Mouse (Mus musculus) forebrain, embryonic 13.5 days (tissue): ENCODE results near the gene Zar1. TPM values are rescaled to one million over a fixed set of nuclear protein-coding genes. Genes with fewer than 3 reads are reported as not detected.
"Not testable (repeated sequence)": the region's sequence is repeated elsewhere in the genome, so short reads cannot be mapped to it uniquely, and the experiment has no call there.

ENCODE experiments used
- ATAC-seq: fragments of 200-750 bp; cut with Nextera tagmentation; 2 replicates; pipeline ENCODE4 v1.8.0; 2017
- H3K27ac ChIP-seq: fragments of 300-500 bp; sonication (generic); 2 replicates; pipeline ENCODE4 v1.5.1; 2015; ENCODE audit warnings: inconsistent platforms, mild to moderate bottlenecking, moderate library complexity
- H3K27me3 ChIP-seq: fragments of 300-500 bp; sonication (generic); 2 replicates; pipeline ENCODE4 v1.6.1; 2015; ENCODE audit warnings: mild to moderate bottlenecking, inconsistent platforms
- H3K36me3 ChIP-seq: fragments of 300-500 bp; sonication (generic); 2 replicates; pipeline ENCODE4 v1.6.1; 2015; ENCODE audit warnings: mild to moderate bottlenecking, inconsistent platforms; ENCODE audit not compliant: poor library complexity, severe bottlenecking
- H3K4me1 ChIP-seq: fragments of 300-500 bp; sonication (generic); 2 replicates; pipeline ENCODE4 v1.6.1; 2015; ENCODE audit warnings: inconsistent platforms
- H3K4me2 ChIP-seq: fragments of 300-500 bp; sonication (generic); 2 replicates; pipeline ENCODE4 v1.6.1; 2015; ENCODE audit warnings: inconsistent platforms, mild to moderate bottlenecking, moderate library complexity
- H3K4me3 ChIP-seq: fragments of 300-500 bp; sonication (generic); 2 replicates; pipeline ENCODE4 v1.5.1; 2015; ENCODE audit warnings: mild to moderate bottlenecking, inconsistent platforms
- H3K9ac ChIP-seq: fragments of 300-500 bp; sonication (generic); 2 replicates; pipeline ENCODE4 v1.6.1; 2015; ENCODE audit warnings: mild to moderate bottlenecking, inconsistent platforms
- H3K9me3 ChIP-seq: fragments of 300-500 bp; sonication (generic); replicated peaks from 2 replicates; pipeline ENCODE4 v1.6.1; 2016; ENCODE audit warnings: inconsistent platforms
- WGBS: fragments of 180-500 bp; shearing (Covaris S2); methylation state at CpG from one replicate; pipeline ENCODE4 v1.1.7; 2015; 5-methylcytosine and 5-hydroxymethylcytosine counted together
- polyA plus RNA-seq: library from polyadenylated mRNA; unstranded; fragments of >200 nt; fragmentation: Nextera tagmentation; extraction: Ambion mirVana; gene quantifications from 2 replicates; pipeline ENCODE4 v1.2.1, GENCODE M21; 2015

Zar1 gene
- 0.63 and 1.1 TPM in 2 replicates for polyA plus RNA-seq

- Histone ChIP-seq H3K27me3 (peaks cover 16% of the 10 kb centered on the region; the same call in 1 of the 2 replicates), H3K9ac (peak within 1 kb of the TSS; percentile 63), H3K4me2 (peak within 1 kb of the TSS; percentile 69), H3K4me3 (peak within 1 kb of the TSS; percentile 46)
- H3K27ac ChIP-seq, H3K9me3 ChIP-seq, H3K4me1 ChIP-seq, H3K36me3 ChIP-seq: not testable (repeated sequence)
- WGBS = 6% methylated on average over 17 of the region's 21 CpGs
- ATAC-seq = peak; percentile 73; the same call in 1 of the 2 replicates
These were observed at the start of gene Zar1 for GRCm38 (mm10) chr5:72580970-72581332. Gene Zar1 (minus strand): TSS chr5:72581254.

DNA sequence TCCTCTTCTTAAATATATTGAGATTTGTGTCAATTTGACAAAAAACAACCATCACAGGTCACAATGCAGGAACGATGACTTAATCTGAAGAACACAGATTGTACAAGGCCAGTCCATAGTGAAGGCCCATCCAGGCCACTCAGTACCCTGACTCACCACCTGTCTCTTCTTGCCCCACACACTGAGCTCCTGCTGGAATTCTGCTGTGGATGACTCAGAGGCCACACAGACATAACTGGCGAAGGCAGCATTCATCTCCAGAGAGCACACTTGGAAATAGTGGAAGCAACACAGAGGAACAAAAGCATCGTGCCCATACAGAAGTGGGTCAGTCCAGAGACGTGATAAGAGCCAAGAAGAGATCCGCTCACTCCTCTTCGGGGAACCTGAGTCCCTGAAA is 49.0 kb upstream of the Zar1 start:
- H3K36me3 ChIP-seq = no peaks in the 10 kb centered on the region
- no peaks in the 10 kb centered on the region for H3K9me3 ChIP-seq
- 90% methylated on average over 6 of the region's 6 CpGs for WGBS
- no peak overlapping the region for H3K4me3 ChIP-seq
- no peaks in the 10 kb centered on the region for H3K27me3 ChIP-seq
- ATAC-seq = no peak
- H3K4me2 ChIP-seq = no peak overlapping the region
- H3K9ac ChIP-seq = no peak overlapping the region
- no peak overlapping the region for H3K27ac ChIP-seq
- no peaks in the 10 kb centered on the region for H3K4me1 ChIP-seq

DNA sequence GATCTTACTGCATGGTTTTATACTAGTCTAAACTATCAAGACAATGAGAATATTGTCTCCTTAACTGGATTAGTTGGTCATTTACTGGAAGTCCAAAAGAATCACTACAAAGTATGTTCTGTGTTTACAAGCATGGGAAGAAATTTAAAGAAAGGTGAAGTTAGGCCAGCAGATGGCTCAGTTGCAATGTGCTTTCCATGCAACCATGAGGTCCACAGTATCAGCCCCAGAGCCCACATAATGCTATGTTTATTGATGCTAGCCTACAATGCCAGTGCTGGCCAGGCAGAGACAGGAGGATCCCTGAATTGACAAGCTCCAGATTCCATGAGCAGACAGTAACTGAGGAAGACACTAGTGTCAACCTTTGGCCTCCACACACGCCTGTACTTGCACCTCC is 40.0 kb upstream of the Zar1 start:
- no peak overlapping the region for H3K4me3 ChIP-seq
- H3K27me3 ChIP-seq = no peaks in the 10 kb centered on the region
- no peaks in the 10 kb centered on the region for H3K4me1 ChIP-seq
- no peak overlapping the region for H3K27ac ChIP-seq
- H3K4me2 ChIP-seq = no peak overlapping the region
- no peak for ATAC-seq
- H3K36me3 ChIP-seq = no peaks in the 10 kb centered on the region
- 91% methylated on average over 1 of the region's 1 CpGs for WGBS
- H3K9ac ChIP-seq = no peak overlapping the region
- H3K9me3 ChIP-seq = no peaks in the 10 kb centered on the region

DNA sequence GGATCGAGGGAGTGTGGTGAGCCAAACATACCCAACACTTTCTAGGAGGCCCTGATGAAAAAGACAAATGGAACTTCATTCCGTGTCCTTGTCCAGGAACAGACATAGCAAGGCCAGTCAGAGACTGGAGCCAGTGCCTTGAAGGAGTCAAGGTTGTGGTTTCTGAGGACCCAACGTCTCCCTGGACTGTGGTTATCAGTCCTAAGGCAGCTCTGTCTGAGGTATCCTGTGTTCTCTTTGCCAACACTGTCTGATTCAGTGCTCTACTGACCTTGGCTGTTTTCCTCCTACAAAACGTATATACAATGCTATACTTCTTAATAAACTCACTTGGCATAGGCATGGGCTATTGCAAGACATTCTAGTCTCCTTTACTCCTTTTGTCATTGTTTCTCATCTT is 36.4 kb upstream of the Zar1 start:
- Histone ChIP-seq H3K27ac (no peak overlapping the region), H3K4me3 (no peak overlapping the region), H3K36me3 (no peaks in the 10 kb centered on the region), H3K27me3 (no peaks in the 10 kb centered on the region), H3K9me3 (no peaks in the 10 kb centered on the region), H3K4me1 (no peaks in the 10 kb centered on the region), H3K4me2 (no peak overlapping the region), H3K9ac (no peak overlapping the region)
- no peak for ATAC-seq
- 87% methylated on average over 4 of the region's 4 CpGs for WGBS

- Histone ChIP-seq H3K4me1 (no peaks in the 10 kb centered on the region), H3K4me3 (no peak overlapping the region), H3K9me3 (no peaks in the 10 kb centered on the region), H3K9ac (no peak overlapping the region), H3K27ac (no peak overlapping the region), H3K27me3 (no peaks in the 10 kb centered on the region), H3K36me3 (no peaks in the 10 kb centered on the region), H3K4me2 (no peak overlapping the region)
- no peak for ATAC-seq
- 88% methylated on average over 4 of the region's 4 CpGs for WGBS
These were observed 22.1 kb upstream of the Zar1 start for GRCm38 (mm10) chr5:72603138-72603537.

GRCm38 (mm10) chr5:72601006-72601405 is 20.0 kb upstream of the Zar1 start:
- Histone ChIP-seq H3K9me3 (no peaks in the 10 kb centered on the region), H3K27ac (no peak overlapping the region), H3K9ac (no peak overlapping the region), H3K27me3 (no peaks in the 10 kb centered on the region), H3K4me3 (no peak overlapping the region), H3K36me3 (no peaks in the 10 kb centered on the region), H3K4me1 (no peaks in the 10 kb centered on the region), H3K4me2 (no peak overlapping the region)
- whole genome bisulfite sequencing = 7% methylated on average over 5 of the region's 5 CpGs
- peak; percentile 65 for ATAC-seq

DNA sequence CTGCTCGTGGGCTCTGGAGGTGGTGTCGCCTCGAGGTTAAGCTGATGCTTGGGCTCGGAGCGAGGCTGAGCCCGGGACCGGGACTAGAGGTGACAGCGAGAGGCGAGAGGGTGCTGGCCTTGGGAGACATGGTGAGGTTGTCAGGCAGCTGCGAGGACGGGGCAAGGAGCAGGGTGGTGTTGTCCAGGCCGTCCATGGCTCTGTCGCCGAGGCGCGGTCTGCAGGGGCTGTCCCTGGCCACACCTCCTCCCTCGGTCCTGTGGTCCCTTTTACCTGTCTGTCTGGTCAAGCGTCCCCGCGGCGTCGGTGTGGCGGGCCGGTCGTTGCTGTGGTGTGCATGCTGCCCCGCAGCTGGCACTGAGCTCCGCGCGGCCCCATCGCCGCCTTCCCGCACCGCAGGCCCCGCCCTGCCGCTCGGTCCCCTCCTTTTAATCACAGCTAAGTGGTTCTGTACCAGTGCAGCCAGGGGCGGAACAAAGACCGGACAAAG is 6.2 kb upstream of the Zar1 start, which contains the start of gene Gm5868:
TSS of gene Gm5868 (minus strand) at position 360 of the 490 bp plus-strand sequence.
- H3K4me3 ChIP-seq = peak within 1 kb of the TSS; percentile 40
- no peaks in the 10 kb centered on the region for H3K36me3 ChIP-seq
- H3K4me2 ChIP-seq = peak within 1 kb of the TSS; percentile 66
- H3K27ac ChIP-seq = no peak within 1 kb of the TSS
- ATAC-seq = peak; percentile 89
- 1% methylated on average over 36 of the region's 38 CpGs for WGBS
- no peaks in the 10 kb centered on the region for H3K9me3 ChIP-seq
- peaks cover 12% of the 10 kb centered on the region for H3K27me3 ChIP-seq
- H3K9ac ChIP-seq = peak within 1 kb of the TSS; percentile 50
- H3K4me1 ChIP-seq = peaks cover 8% of the 10 kb centered on the region; the same call in 1 of the 2 replicates

DNA sequence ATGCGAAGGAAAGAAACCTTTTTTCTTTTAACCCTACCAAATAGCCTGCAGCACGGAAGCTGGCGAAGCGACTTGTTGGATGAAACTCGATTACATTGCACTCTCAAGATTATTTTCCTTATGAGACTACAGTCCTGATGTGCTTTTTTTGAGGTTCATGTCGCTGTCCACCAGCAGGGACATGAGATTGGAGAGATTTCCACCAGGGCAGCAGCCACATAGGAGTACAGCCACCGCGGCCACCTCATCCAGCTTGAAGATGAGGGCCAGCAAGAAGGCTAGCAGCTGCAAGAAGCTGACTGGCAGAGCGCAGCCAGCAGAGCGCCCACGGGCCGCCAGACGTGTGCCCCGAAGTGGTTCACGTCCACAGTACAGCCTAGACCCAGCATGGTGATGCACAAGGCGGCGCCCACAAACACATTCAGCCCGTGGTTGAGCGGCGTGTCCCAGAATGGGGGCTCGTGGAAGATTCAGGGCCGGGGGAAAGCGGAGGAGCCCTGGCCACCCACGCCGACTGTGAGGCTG is 5.7 kb upstream of the Zar1 start:
- H3K9me3 ChIP-seq, H3K27ac ChIP-seq, H3K4me1 ChIP-seq, H3K36me3 ChIP-seq: not testable (repeated sequence)
- H3K4me3 ChIP-seq = peak overlapping the region; percentile 40
- ATAC-seq = peak; percentile 64
- peaks cover 12% of the 10 kb centered on the region for H3K27me3 ChIP-seq
- WGBS = 45% methylated on average over 25 of the region's 25 CpGs
- H3K9ac ChIP-seq = peak overlapping the region; percentile 50
- peak overlapping the region; percentile 66 for H3K4me2 ChIP-seq

- not testable (repeated sequence) for ATAC-seq, H3K9me3 ChIP-seq, H3K4me2 ChIP-seq, H3K4me1 ChIP-seq, H3K9ac ChIP-seq, H3K4me3 ChIP-seq, H3K36me3 ChIP-seq, H3K27ac ChIP-seq
- WGBS = 46% methylated on average over 7 of the region's 7 CpGs
- peaks cover 14% of the 10 kb centered on the region for H3K27me3 ChIP-seq
These were observed 5.1 kb upstream of the Zar1 start for GRCm38 (mm10) chr5:72586122-72586521.

- peak; percentile 89 for ATAC-seq
- H3K27ac ChIP-seq, H3K9me3 ChIP-seq, H3K4me1 ChIP-seq, H3K36me3 ChIP-seq: not testable (repeated sequence)
- Histone ChIP-seq H3K9ac (peak overlapping the region; percentile 63), H3K4me3 (peak overlapping the region; percentile 46), H3K4me2 (peak overlapping the region; percentile 69), H3K27me3 (peaks cover 15% of the 10 kb centered on the region; the same call in 1 of the 2 replicates)
- 5% methylated on average over 57 of the region's 73 CpGs for WGBS
These were observed 725 bp downstream of the Zar1 start for GRCm38 (mm10) chr5:72580088-72580969.

DNA sequence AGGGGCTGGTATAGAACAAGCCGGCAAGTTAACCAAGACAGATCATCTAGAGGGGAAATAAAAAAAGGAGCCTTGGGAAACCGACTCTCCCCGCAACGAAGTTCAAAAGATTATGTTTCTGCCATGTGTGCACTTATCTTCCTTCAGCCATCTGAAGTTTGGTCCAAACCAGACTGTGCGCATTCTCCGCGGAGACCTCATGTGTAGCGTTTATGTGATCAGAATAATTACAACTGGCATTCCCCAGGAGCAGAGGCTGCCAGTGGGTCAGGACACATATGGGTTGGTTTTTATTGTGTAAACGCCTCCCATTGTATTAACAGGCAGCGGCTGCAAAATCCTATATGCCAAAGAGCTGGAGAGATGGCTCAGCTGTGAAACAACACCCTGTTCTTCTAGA is 1.5 kb downstream of the Zar1 start:
- not testable (repeated sequence) for ATAC-seq

GRCm38 (mm10) chr5:72565621-72566020 is 15.4 kb downstream of the Zar1 start:
- H3K27ac ChIP-seq = no peak overlapping the region
- no peaks in the 10 kb centered on the region for H3K36me3 ChIP-seq
- H3K4me3 ChIP-seq = no peak overlapping the region
- ATAC-seq = no peak
- H3K4me2 ChIP-seq = no peak overlapping the region
- 93% methylated on average over 5 of the region's 5 CpGs for WGBS
- H3K9me3 ChIP-seq = no peaks in the 10 kb centered on the region
- H3K4me1 ChIP-seq = no peaks in the 10 kb centered on the region
- H3K9ac ChIP-seq = no peak overlapping the region
- H3K27me3 ChIP-seq = no peaks in the 10 kb centered on the region

More for the DNA sequence above, 1.5 kb downstream of the Zar1 start:
- not testable (repeated sequence) for H3K36me3 ChIP-seq, H3K4me3 ChIP-seq, H3K9ac ChIP-seq, H3K27ac ChIP-seq, H3K4me1 ChIP-seq, H3K9me3 ChIP-seq
- 56% methylated on average over 10 of the region's 10 CpGs for WGBS
- H3K27me3 ChIP-seq = peaks cover 15% of the 10 kb centered on the region; the same call in 1 of the 2 replicates
- H3K4me2 ChIP-seq = peak overlapping the region; percentile 69; the same call in 1 of the 2 replicates
